Mouse (Mus musculus) cerebral cortex, adult 2 months (tissue): ENCODE results near the gene Best2.

Experiments
- WGBS: fragments of 180-500 bp; shearing (Covaris S2); methylation state at CpG from one replicate; pipeline ENCODE4 v1.1.7; 2018; 5-methylcytosine and 5-hydroxymethylcytosine counted together

The Best2 gene

DNA sequence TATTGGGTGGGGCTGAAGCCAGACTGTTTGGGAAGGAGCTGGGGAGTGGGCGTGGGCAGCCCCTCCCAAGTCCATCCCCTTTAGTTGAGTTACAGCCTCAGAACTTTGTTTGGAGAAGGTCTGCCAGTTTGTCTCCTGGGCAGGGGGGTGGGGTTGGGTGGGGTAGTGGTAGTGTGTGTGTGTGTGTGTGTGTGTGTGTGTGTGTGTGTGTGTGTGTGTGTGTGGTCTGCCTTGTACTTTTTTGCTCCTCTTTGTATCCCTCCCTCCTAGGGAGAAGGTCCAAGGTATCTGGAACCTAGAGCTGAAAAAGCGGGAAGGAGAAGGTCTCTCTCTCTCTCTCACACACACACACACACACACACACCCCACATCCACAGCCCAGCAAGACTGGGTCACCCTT, at the start of gene Best2:
Gene Best2, minus strand, starts transcription at position 101 of the 400 bp plus-strand sequence.
- 55% methylated on average over 2 of the region's 2 CpGs for WGBS

DNA sequence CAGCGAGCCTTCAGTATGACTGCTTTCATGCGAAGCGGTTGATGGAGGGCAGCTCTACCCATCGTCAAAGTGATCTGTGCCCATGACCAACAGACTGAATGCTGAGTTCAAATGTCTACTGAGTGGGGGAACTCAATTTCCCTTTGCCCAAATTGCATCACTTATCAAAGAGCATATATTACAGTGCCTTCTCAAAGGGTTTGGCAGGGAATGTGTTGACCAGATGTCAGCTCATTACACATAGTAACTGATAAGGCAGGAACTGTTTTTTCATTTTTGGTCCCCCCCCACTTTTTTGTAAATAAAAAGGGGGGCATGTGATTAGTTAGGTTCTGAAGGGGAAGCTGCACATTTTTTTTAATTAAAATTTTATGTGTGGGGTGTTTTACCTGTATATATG, 48.3 kb upstream of the Best2 start:
- 96% methylated on average over 4 of the region's 4 CpGs for WGBS

DNA sequence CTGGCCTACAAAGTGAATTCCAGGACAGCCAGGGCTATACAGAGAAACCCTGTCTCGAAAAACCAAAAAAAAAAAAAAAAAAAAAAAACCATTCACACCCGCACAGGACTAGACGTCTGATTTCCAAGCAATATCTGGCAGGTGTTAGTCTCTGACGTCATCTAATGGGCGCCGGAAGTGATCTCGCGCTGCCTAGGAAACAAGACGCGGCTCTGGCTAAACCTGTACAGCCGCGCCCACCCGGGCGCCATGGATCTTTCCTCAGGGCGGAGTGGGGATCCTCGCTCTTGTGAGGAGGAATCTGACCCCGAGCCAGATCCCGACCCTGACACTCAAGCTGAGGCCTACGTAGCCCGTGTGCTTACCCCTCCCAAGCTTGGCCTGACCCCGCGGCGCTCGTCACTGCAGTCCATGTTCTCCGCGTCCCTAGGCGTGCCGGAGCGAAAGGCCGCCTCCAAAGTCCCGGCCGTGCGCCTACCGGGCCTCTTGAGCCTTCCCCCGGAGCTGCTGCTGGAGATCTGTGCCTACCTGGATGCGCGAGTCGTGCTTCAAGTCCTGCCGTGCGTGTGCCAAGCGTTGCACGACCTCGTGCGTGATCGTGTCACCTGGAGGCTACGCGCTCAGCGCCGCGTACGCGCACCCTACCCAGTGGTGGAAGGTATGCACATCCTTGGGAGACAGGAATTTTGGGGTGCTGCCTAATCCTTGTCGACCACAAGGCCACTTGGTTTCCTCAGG, 45.7 kb upstream of the Best2 start, which contains the start of gene Fbxw9:
Gene Fbxw9, plus strand, starts transcription at position 177 of the 738 bp plus-strand sequence.
- WGBS = under 1% methylated on average over 53 of the region's 53 CpGs

DNA sequence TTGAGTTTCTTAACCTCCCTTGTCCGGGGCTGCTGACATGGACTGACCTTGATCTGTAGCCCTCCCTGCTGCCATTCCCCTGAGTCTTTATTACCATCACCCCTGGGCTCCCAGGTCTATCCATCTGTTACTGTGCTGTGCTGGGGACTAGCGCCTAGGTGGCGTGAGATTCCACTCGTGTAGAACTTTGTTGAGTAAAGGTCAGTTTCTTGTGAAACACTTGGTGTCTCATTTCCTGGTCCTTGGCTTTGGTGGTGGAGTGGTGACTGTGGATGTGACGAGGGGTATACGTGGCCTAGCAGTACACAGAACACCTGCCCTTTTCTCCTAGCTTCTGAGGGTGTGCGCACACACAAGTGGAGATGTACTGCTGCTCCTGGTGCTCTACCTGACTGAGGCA, 43.0 kb upstream of the Best2 start:
- WGBS = 80% methylated on average over 7 of the region's 7 CpGs

DNA sequence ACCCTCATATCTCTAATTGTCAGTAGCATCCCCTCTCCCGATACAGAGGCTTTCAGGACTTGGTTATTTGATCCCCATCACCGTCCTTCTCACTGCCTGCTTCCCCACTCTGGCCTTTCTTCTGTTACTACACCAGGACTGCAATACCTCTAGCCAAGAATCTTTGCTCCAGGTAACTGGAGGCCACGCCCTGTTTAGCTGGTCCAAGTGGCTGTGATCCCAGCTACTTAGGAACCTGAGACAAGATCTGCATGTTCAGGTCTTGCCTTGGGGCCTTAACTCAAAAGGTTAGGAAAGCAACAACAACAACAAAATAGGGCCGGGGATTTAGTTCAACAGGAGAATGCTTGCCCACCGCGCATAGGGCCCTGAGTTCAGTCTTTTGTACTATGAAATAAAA, 29.3 kb upstream of the Best2 start:
- WGBS = 93% methylated on average over 6 of the region's 6 CpGs

DNA sequence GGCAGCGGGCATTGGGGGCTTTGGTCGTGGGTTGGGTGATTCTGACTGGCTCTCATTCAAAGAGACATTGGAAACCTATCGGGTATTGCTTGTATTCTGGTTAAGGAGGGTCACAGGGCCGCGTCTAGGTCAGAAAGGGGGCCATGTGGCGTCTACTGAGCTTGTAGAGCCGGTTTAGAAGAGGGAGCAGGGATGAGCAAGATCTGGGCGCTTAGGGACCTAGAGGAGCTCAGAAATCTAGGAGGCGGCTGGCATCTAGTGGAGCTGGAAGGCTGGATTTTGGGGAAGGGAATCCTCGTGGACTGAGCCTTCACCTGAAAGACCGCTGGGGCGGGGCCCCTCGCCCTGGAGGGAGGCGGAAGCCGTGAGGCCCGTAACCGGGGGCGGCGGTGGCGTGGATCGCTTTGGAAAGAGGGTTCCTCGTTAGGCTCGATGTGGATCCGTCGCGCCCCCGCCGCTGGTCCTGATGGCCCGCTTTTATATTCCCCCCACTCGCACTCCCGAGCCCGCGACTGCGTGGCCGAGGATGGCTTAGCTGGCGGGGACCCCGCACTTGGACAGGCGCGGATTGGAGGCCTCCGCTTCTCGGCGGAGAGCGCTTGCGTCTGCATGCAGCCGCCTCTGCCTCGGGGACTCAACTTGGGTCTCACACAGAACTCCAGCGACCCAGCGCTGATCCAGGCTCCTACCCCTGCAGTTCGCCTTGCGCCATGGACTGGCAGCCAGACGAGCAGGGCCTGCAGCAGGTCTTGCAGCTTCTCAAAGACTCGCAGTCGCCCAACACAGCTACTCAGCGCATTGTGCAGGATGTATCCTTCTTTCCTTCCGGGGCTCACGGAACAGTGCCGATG, 23.6 kb upstream of the Best2 start:
- WGBS = under 1% methylated on average over 57 of the region's 57 CpGs

DNA sequence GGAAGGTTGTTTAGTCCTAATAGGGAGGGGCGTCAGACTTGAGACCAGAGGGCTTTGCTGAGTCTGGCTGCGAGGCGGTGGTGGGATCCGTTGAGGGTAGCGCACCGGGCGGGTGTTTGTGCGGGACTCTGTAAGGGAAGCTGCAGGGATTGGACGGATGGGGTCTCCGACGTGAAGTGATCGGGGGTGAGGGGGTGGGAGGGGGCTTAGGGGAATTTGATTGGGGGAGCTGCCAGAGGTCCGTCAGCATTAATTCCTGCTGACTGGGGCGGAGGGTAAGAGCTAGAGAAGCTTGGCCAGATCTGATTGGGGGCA, 23.0 kb upstream of the Best2 start:
- 2% methylated on average over 14 of the region's 14 CpGs for WGBS

DNA sequence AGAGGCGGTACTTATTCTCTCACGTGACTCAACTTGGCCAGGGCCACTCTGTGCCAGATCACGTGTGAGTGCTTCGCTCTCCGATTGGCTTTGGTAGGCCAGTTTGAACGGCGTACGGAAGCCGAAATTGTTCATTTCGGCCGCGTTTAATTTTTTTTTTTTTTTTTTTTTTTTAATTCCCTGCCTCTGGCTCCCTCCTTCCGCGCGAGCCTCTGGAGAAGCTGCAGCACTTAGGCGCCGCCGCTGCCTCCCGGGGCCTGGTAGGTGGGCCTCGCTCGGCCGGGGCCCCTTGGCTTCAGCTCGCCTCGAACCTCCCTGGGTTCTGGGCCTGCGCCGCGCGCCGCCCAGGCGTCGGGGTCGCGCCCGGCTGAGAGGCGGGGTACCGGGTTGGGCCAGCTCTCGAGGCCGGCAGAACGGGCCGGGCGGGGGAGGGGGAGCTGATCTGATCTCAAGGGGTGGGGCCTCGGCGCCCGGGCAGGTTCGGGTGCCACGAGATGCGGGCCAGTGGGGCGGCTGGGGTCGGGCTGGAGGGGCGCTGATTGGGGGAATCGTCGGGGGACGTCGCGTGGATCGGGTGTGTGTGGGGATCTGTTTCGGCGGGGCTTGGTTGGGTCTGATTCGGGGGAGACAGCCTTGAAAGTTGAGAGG, 22.5 kb upstream of the Best2 start, which contains the start of gene Tnpo2:
Gene Tnpo2, plus strand, starts transcription at position 198 of the 648 bp plus-strand sequence.
- WGBS = under 1% methylated on average over 59 of the region's 59 CpGs

DNA sequence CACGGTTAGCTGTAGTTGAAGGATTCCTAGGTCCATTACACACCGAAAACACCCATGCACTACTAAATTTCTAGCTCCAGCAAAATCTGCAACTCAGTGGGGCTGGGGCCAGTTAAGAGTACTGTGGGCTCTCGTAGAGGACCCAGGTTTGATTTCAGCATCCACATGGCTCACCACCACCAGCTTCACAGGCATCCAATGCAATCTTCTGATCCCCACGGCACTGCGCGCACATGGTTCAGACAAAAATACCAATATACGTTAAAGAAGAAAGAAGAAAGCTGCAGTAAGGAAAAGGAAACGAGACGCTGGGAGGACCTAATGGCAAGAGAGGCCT, 22.0 kb upstream of the Best2 start:
- WGBS = under 1% methylated on average over 9 of the region's 9 CpGs

DNA sequence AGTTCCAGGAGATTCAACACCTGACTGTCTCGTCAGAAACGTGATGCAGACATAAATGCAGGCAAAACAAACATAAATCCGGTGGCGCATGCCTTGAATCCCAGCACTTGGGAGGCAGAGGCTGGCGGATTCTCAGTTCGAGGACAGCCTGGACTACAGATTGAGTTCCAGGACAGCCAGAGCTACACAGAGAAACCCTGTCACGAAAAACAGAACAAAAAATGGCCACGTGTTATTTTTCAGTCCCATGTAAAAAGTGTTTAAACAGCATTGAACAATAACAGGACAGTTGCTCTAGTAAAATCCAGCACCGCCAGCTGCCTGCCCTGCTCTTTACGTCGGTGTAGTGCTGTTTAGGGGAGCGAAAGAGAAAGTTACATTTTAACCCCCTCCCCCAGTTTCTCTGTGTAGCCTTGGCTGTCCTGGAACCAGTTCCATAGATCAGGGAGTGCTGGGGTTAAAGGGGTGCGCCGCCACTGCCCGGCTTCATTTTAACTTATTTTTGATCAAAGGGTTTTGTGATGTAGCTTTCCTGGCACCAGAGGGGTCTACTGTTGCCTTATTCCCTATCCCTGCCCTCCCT, 21.5 kb upstream of the Best2 start:
- whole genome bisulfite sequencing = under 1% methylated on average over 15 of the region's 15 CpGs

DNA sequence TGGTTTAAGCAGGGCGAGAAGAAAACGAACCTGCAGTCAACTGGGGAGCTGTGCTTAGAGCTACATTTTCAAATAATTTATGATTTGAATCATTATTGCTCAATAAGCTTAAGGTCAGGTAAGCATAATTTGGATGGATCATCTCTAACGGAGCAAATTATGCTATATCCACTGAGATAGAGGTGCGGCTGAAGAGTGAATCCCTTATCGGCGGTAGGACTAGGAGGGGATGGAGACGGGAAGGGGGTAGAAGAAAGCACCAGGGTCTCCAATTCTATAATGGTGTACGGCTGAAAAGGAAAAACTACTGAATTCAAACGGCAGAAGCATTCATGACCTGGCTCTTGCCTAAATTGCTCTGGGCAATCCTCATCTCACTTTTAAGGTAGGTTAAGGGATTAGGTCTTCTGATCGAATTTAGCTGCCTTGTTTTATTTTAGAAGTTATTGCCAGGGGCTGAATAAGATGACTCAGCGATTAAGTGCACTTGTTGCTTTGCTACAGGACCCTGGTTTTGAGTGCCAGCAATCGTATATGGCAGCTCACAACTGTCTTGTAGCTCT, 20.9 kb upstream of the Best2 start:
- 6% methylated on average over 12 of the region's 12 CpGs for WGBS

DNA sequence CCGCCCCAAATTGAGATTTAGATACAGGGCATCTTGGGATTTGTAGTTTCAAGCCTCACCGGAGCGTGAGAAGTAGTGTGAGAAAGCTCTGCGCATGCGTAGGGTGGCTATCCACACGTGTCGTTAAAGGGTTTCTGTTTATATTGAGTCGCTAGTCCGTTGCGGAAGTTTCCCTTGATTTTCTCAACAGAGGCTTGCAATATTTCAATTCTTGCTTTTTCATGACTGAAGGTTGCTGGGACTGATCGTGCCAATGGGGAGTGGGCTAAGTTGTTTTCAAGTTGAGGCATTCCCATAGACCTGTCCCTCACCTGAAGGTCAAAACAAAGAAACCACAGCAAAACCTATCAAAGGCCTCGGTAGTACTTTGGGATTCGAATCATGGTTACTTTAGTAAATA, 20.4 kb upstream of the Best2 start:
- WGBS = 2% methylated on average over 13 of the region's 13 CpGs

DNA sequence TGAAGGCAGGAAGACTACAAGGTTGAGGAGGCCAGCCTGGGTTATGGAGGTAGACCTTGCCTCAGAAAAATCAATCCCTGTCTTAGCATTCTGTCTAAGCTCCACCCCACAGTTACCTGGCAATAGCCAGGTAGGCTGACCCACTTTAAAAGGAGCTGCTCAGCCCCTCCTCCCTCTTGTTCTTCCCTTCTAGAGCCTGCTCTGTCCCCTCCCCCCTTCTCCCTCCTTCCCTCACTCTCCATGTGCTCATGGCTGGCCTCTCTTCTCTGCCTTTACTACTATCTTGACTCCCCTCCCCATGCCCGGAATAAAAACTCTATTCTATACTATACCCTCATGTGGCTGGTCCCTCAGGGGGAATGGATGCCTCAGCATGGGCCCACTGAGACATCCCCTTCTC, 19.5 kb upstream of the Best2 start:
- WGBS = 75% methylated on average over 1 of the region's 1 CpGs

DNA sequence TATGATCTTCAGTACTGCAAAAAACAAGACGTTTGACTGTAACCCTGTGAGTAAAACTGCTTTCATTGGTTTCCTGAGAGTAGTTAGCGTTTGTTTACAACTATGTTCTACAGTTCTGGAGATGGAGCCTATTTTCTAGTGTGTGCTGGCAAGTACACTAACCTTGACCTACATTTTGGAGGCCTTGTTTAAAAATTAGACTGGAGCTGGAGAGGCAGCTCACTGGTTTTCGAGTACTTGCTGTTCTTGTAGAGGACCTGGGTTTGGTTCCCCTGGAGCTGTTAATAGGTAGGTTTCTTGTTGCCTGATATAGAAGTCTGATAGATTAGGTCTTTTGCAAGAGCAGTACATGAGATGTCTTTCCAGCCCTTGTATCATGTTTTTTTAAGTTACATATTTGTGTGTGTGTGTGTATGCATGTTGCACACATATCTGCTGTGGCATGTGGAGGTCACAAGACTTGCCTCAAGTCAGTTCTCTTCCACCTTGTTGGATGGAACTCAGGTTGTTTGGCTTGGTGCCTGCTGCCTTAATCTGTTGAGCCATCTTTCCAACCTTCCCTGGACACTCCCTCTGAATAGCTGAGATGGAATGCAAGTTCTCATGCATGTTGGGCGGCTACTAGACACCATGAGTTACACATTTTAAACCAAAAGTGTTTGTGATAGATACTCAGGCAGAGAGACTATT, 18.4 kb upstream of the Best2 start:
- 78% methylated on average over 4 of the region's 4 CpGs for WGBS

DNA sequence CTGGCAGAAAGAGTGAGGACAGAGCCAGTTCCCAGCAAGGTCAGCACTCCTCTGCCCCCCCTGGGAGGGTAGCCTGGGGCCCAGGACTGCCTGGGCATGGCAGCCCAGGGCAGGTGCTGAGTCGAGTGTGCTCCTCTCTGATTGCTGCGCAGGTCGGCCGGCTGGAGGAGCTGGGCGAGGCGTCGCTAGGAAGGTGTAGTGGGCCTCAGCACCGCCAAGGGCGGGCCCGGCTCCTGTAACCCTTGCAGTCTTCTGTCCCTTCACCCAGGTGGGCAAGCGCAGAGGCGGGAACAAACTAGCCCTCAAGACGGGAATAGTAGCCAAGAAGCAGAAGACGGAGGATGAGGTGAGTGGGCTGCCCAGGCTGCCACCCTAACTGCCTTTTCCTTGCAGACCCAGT, 14.9 kb upstream of the Best2 start:
- 84% methylated on average over 14 of the region's 14 CpGs for WGBS

DNA sequence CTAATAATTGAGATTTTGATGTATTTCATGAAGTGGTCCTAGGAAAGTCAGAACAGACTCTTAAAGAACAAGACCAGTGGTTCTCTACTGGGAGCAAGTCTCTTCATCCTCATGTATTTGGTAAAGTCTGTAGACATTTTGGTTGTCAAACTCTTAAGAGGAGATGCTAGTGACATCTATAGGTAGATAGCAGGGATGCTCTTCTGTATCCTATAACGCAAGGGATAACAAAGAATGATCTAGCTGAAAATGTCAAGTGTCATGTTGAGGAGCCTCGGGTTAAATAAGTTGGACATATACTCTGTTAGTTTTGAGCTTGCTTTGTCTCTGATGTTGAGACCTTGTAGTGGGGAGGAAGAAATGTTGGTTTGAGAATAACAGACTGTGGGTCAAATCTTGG, 13.6 kb upstream of the Best2 start:
- 10% methylated on average over 2 of the region's 2 CpGs for WGBS

DNA sequence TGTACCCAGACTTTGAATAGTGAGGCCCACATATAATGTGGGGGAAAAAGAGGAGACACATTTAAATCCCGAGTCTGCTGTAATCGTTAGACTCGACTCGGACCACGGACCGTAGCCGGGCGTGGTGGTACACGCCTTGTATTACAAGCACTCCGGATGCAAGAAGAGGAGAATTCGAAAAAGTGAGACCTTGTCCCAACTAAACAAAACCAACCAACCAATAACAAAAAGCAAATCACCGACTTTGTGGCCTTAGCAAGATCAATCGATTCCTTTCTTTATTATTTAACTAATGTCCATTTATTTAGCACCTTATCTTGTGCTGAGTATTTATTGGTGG, 13.2 kb upstream of the Best2 start:
- 1% methylated on average over 13 of the region's 13 CpGs for WGBS

DNA sequence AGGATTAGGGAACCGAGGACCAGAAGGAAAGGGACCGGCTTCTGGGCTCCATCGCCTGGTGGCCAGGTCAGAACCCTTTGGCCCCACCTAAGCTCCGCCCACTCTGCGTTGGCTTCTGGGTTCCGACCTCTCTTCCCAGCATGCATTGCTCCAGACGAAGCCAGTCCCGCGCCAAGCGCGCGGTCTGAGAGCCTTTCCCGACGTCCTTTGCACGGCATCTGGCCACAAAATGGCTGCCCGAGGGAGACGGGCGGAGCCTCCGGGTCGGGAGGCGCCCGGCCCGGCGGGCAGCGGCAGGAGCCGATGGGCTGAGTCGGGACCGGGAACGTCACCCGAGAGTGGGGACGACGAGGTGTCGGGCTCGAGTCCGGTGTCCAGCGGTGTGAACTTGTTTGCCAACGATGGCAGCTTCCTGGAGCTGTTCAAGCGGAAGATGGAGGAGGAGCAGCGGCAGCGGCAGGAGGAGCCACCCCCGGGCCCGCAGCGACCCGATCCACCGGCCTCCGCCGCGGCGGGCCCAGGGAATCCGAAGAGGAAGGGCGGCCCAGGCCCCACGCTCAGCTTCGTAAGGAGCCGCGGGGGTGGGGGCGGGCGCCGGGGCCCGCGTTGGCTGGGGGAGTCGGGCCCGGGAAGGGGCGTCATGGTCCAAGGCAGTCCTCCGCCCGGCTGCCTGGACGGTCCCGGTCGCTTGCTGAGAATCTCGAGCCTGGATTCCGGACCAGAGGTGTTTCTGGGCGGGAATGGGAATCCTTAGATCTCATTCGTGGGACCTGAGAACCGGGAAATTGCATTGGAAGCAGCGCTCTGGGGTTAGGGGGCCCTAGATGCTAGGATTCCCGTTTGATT, 12.6 kb upstream of the Best2 start, which contains the start of gene Trir:
Gene Trir, plus strand, starts transcription at position 154 of the 846 bp plus-strand sequence.
- WGBS = under 1% methylated on average over 74 of the region's 75 CpGs

DNA sequence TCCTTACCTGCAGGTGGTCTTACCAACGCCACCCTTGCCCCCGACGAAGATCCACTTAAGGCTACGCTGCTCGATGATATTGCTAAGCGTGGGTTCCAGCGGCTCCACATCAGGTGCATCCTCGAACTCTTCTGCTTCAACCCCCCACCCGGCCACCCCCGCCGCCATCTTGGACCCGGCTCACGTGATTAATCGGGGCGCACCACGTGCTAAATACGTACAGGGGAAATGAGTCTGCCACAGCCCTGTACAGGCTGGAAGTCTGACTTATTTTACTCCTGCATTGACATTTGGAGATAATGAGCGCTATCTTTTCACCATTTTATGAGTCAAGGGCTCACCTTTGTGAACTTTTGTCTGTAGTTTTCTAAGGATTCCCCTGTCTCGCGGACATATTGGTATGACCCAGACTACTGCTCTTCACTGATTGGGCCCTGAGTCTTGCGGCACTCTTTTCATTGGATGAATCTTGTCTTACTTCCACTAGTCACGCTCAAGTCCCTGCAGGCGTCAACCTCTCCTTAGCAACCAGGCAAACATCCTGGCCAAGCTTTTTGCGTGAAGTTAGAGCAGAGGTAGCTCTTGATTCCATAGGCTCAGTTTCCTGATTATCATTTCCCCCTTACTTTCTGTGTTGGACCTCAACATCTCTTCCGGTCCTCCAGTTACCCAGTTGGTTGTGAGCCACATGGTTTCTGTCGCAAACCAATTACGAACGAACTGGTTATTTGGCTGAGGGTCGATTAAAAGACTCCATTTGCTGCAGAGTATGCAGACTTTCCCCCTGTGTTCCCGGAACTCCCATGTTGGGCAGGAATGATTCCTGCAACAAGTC, 11.0 kb upstream of the Best2 start, which contains the start of gene Asna1:
Gene Asna1, minus strand, starts transcription at position 184 of the 835 bp plus-strand sequence.
- 2% methylated on average over 30 of the region's 30 CpGs for WGBS
